ENCODE assay signal across 11 mouse cellular contexts in genomic region chr2:142589403-142590283, GRCm38 (mm10).
A peak's percentile ranks its signal among the peaks of the same experiment; 100 is the strongest.
DNase-seq lines count a peak whose midpoint lies in the region; ATAC-seq lines count a peak whose summit lies in the region.
"Had no signal": no experiment of that assay in that cellular context is flagged by ENCODE, and none has a peak within 500 bp of the region (broad histone marks: within the 10 kb centered on the region; RNA-seq: fewer than 3 reads in every experiment).

No protein-coding gene starts in this region.

- DNase-seq in embryo, embryonic 10 days (ENCODE audit: low spot score) = peak; percentile 69
- DNase-seq in embryonic facial prominence, embryonic 10.5 days (ENCODE audit: low spot score) = peak; percentile 34
- DNase-seq in midbrain, embryonic 14.5 days = peak; percentile 71
- no peak for DNase-seq in urinary bladder, postnatal 14 days (ENCODE audit: low spot score)
- no peak for DNase-seq in lung, postnatal 4 days
- no peak for DNase-seq in left cerebral cortex, postnatal 10 days (ENCODE audit: extremely low spot score in 1 of 2, low spot score in 2 of 2)
- no peak for DNase-seq in adrenal gland, postnatal 14 days
- DNase-seq: layer of hippocampus, adult 9-11 months; lung, postnatal 36 days had no signal

- 17% methylated on average over 14 of the region's 14 CpGs for WGBS in embryonic facial prominence, embryonic 10.5 days
- WGBS in hindbrain, embryonic 12.5 days = 23% methylated on average over 14 of the region's 14 CpGs
- WGBS in midbrain, embryonic 14.5 days = 5% methylated on average over 14 of the region's 14 CpGs

- intact Hi-C loops in left cerebral cortex, postnatal 10 days (cut with DNase I) = no loop called here

- H3K27ac ChIP-seq in embryonic facial prominence, embryonic 10.5 days (replicated peaks) = 0 out of 2 replicates have a peak overlapping the region, but pooled peaks have one; percentile 2
- peak overlapping the region; percentile 77 for H3K27ac ChIP-seq in hindbrain, embryonic 12.5 days
- peak overlapping the region; percentile 53 for H3K27ac ChIP-seq in midbrain, embryonic 14.5 days (replicated peaks; ENCODE audit: low read depth, low read length)

- H3K9me3 ChIP-seq in embryonic facial prominence, embryonic 10.5 days = no peaks in the 10 kb centered on the region
- H3K9me3 ChIP-seq in hindbrain, embryonic 12.5 days (replicated peaks) = no peaks in the 10 kb centered on the region
- no peaks in the 10 kb centered on the region for H3K9me3 ChIP-seq in midbrain, embryonic 14.5 days (ENCODE audit: control insufficient read depth, low read length)

- ATAC-seq in hindbrain, embryonic 12.5 days (ENCODE audit: low FRiP score) = peak; percentile 92
- peak; percentile 81 for ATAC-seq in midbrain, embryonic 14.5 days (ENCODE audit: low FRiP score, low TSS enrichment)

- H3K4me2 ChIP-seq in hindbrain, embryonic 12.5 days (replicated peaks) = peak overlapping the region; percentile 32; the same call in 1 of the 2 replicates
- peak overlapping the region; percentile 26 for H3K4me2 ChIP-seq in midbrain, embryonic 14.5 days (ENCODE audit: low read length)
- H3K4me2 ChIP-seq: liver, embryonic 11.5 days had no signal

- no peaks in the 10 kb centered on the region for H3K36me3 ChIP-seq in embryonic facial prominence, embryonic 10.5 days (replicated peaks)
- H3K36me3 ChIP-seq in hindbrain, embryonic 12.5 days = no peaks in the 10 kb centered on the region
- H3K36me3 ChIP-seq in midbrain, embryonic 14.5 days (ENCODE audit: control insufficient read depth, insufficient read depth, low read length) = no peaks in the 10 kb centered on the region

- H3K4me1 ChIP-seq in embryonic facial prominence, embryonic 10.5 days = peaks cover 21% of the 10 kb centered on the region
- H3K4me1 ChIP-seq in hindbrain, embryonic 12.5 days = peaks cover 16% of the 10 kb centered on the region
- H3K4me1 ChIP-seq in midbrain, embryonic 14.5 days (ENCODE audit: control insufficient read depth, insufficient read depth, low read length) = peaks cover 17% of the 10 kb centered on the region

- H3K27me3 ChIP-seq in embryonic facial prominence, embryonic 10.5 days (replicated peaks; ENCODE audit: low read depth, poor library complexity, severe bottlenecking) = peaks cover 41% of the 10 kb centered on the region
- H3K27me3 ChIP-seq in hindbrain, embryonic 12.5 days = no peaks in the 10 kb centered on the region
- no peaks in the 10 kb centered on the region for H3K27me3 ChIP-seq in midbrain, embryonic 14.5 days (ENCODE audit: control insufficient read depth, insufficient read depth, low read length)

- H3K4me3 ChIP-seq in embryonic facial prominence, embryonic 10.5 days = no peak overlapping the region
- no peak overlapping the region for H3K4me3 ChIP-seq in hindbrain, embryonic 12.5 days
- no peak overlapping the region for H3K4me3 ChIP-seq in midbrain, embryonic 14.5 days (replicated peaks; ENCODE audit: low read depth, low read length)

- no peak overlapping the region for H3K9ac ChIP-seq in hindbrain, embryonic 12.5 days
- H3K9ac ChIP-seq in midbrain, embryonic 14.5 days (replicated peaks; ENCODE audit: low read length) = no peak overlapping the region; the same call in 1 of the 2 replicates

Comparison
In these comparisons a context has a peak if more than half of its experiments do, and no peak if none do; other contexts are left out.
1. DNase-seq: peak in embryo, embryonic 10 days (single experiment), embryonic facial prominence, embryonic 10.5 days (single experiment) and midbrain, embryonic 14.5 days (single experiment); none in urinary bladder, postnatal 14 days (single experiment), lung, postnatal 4 days (0 of 2), left cerebral cortex, postnatal 10 days (0 of 2) and adrenal gland, postnatal 14 days (single experiment).
2. H3K27ac ChIP-seq: peak in every context shown above with its lines; median percentile 77 in hindbrain, embryonic 12.5 days; 53 in midbrain, embryonic 14.5 days; 2 in embryonic facial prominence, embryonic 10.5 days.